Mouse (Mus musculus): ENCODE results near the gene Grid1. TPM values are rescaled to one million over a fixed set of nuclear protein-coding genes. Genes with fewer than 3 reads are reported as not detected.

Grid1 gene
- polyA plus RNA-seq, 1 experiment from 2014 or later = 0.59 TPM

GRCm38 (mm10) chr14:34896253-34896982, 76.5 kb downstream of the Grid1 start:
- WGBS = 6% methylated on average over 33 of the region's 33 CpGs
- DNase-seq (ENCODE audit: low spot score) = no peak
- peak overlapping the region; percentile 58 for H3K4me3 ChIP-seq
- peaks cover 27% of the 10 kb centered on the region for H3K4me1 ChIP-seq
- H3K9me3 ChIP-seq = no peaks in the 10 kb centered on the region
- H3K27me3 ChIP-seq (ENCODE audit: insufficient read depth, poor library complexity, severe bottlenecking) = peaks cover 50% of the 10 kb centered on the region
- H3K36me3 ChIP-seq = no peaks in the 10 kb centered on the region
- peak overlapping the region; percentile 37; the same call in 1 of the 2 replicates for H3K27ac ChIP-seq

- DNase-seq (ENCODE audit: low spot score) = no peak
- no peaks in the 10 kb centered on the region for H3K36me3 ChIP-seq
- WGBS = 69% methylated on average over 4 of the region's 4 CpGs
Measured at GRCm38 (mm10) chr14:34903854-34904253, 83.9 kb downstream of the Grid1 start.

GRCm38 (mm10) chr14:34905697-34906096, 85.8 kb downstream of the Grid1 start:
- Histone ChIP-seq H3K9me3 (no peaks in the 10 kb centered on the region), H3K4me1 (no peaks in the 10 kb centered on the region), H3K27ac (no peak overlapping the region), H3K27me3 (ENCODE audit: insufficient read depth, poor library complexity, severe bottlenecking) (peaks cover 19% of the 10 kb centered on the region; the same call in 1 of the 2 replicates), H3K36me3 (no peaks in the 10 kb centered on the region), H3K4me3 (no peak overlapping the region)
- 65% methylated on average over 2 of the region's 2 CpGs for WGBS
- no peak for DNase-seq (ENCODE audit: low spot score)

More at GRCm38 (mm10) chr14:34903854-34904253, 83.9 kb downstream of the Grid1 start:
- Histone ChIP-seq H3K9me3 (no peaks in the 10 kb centered on the region), H3K27me3 (ENCODE audit: insufficient read depth, poor library complexity, severe bottlenecking) (peaks cover 19% of the 10 kb centered on the region; the same call in 1 of the 2 replicates), H3K4me3 (no peak overlapping the region), H3K4me1 (no peaks in the 10 kb centered on the region), H3K27ac (no peak overlapping the region)

GRCm38 (mm10) chr14:34908366-34908765, 88.5 kb downstream of the Grid1 start:
- H3K4me1 ChIP-seq = no peaks in the 10 kb centered on the region
- WGBS = 66% methylated on average over 2 of the region's 2 CpGs
- no peaks in the 10 kb centered on the region for H3K36me3 ChIP-seq
- peaks cover under 1% of the 10 kb centered on the region; the same call in 1 of the 2 replicates for H3K27me3 ChIP-seq (ENCODE audit: insufficient read depth, poor library complexity, severe bottlenecking)
- H3K9me3 ChIP-seq = no peaks in the 10 kb centered on the region
- H3K27ac ChIP-seq = no peak overlapping the region
- no peak for DNase-seq (ENCODE audit: low spot score)
- H3K4me3 ChIP-seq = no peak overlapping the region

GRCm38 (mm10) chr14:34908804-34909203, 88.9 kb downstream of the Grid1 start:
- H3K36me3 ChIP-seq = no peaks in the 10 kb centered on the region
- H3K9me3 ChIP-seq = no peaks in the 10 kb centered on the region
- 49% methylated on average over 4 of the region's 4 CpGs for WGBS
- H3K27me3 ChIP-seq (ENCODE audit: insufficient read depth, poor library complexity, severe bottlenecking) = no peaks in the 10 kb centered on the region
- H3K27ac ChIP-seq = no peak overlapping the region
- no peaks in the 10 kb centered on the region for H3K4me1 ChIP-seq
- H3K4me3 ChIP-seq = no peak overlapping the region
- DNase-seq (ENCODE audit: low spot score) = no peak

GRCm38 (mm10) chr14:34916315-34916714, 96.4 kb downstream of the Grid1 start:
- Histone ChIP-seq H3K27me3 (ENCODE audit: insufficient read depth, poor library complexity, severe bottlenecking) (no peaks in the 10 kb centered on the region), H3K4me3 (no peak overlapping the region), H3K27ac (no peak overlapping the region), H3K4me1 (no peaks in the 10 kb centered on the region), H3K36me3 (no peaks in the 10 kb centered on the region), H3K9me3 (no peaks in the 10 kb centered on the region)
- 88% methylated on average over 6 of the region's 6 CpGs for WGBS
- DNase-seq (ENCODE audit: low spot score) = no peak

GRCm38 (mm10) chr14:34917111-34917510, 97.2 kb downstream of the Grid1 start:
- Histone ChIP-seq H3K4me1 (peaks cover 6% of the 10 kb centered on the region; the same call in 1 of the 2 replicates), H3K9me3 (no peaks in the 10 kb centered on the region), H3K4me3 (no peak overlapping the region), H3K27me3 (ENCODE audit: insufficient read depth, poor library complexity, severe bottlenecking) (no peaks in the 10 kb centered on the region), H3K36me3 (no peaks in the 10 kb centered on the region), H3K27ac (no peak overlapping the region)
- no peak for DNase-seq (ENCODE audit: low spot score)
- 37% methylated on average over 1 of the region's 1 CpGs for WGBS

- H3K4me3 ChIP-seq = no peak overlapping the region
- WGBS = 73% methylated on average over 6 of the region's 6 CpGs
- peaks cover 7% of the 10 kb centered on the region; the same call in 1 of the 2 replicates for H3K4me1 ChIP-seq
- no peak overlapping the region for H3K27ac ChIP-seq
- no peaks in the 10 kb centered on the region for H3K27me3 ChIP-seq (ENCODE audit: insufficient read depth, poor library complexity, severe bottlenecking)
- DNase-seq (ENCODE audit: low spot score) = no peak
- H3K36me3 ChIP-seq = no peaks in the 10 kb centered on the region
- H3K9me3 ChIP-seq = no peaks in the 10 kb centered on the region
Measured at GRCm38 (mm10) chr14:34919221-34919620, 99.3 kb downstream of the Grid1 start.

GRCm38 (mm10) chr14:34921265-34921664, 101.4 kb downstream of the Grid1 start:
- Histone ChIP-seq H3K4me3 (no peak overlapping the region), H3K9me3 (no peaks in the 10 kb centered on the region), H3K36me3 (no peaks in the 10 kb centered on the region), H3K4me1 (peaks cover 7% of the 10 kb centered on the region; the same call in 1 of the 2 replicates), H3K27me3 (ENCODE audit: insufficient read depth, poor library complexity, severe bottlenecking) (no peaks in the 10 kb centered on the region), H3K27ac (no peak overlapping the region)
- no peak for DNase-seq (ENCODE audit: low spot score)
- WGBS = 59% methylated on average over 9 of the region's 9 CpGs

GRCm38 (mm10) chr14:34925021-34925420, 105.1 kb downstream of the Grid1 start:
- Histone ChIP-seq H3K36me3 (no peaks in the 10 kb centered on the region), H3K27ac (no peak overlapping the region), H3K9me3 (no peaks in the 10 kb centered on the region), H3K4me3 (no peak overlapping the region), H3K4me1 (peaks cover 7% of the 10 kb centered on the region; the same call in 1 of the 2 replicates), H3K27me3 (ENCODE audit: insufficient read depth, poor library complexity, severe bottlenecking) (no peaks in the 10 kb centered on the region)
- WGBS = 54% methylated on average over 5 of the region's 5 CpGs
- DNase-seq (ENCODE audit: low spot score) = no peak

- Histone ChIP-seq H3K27ac (no peak overlapping the region), H3K36me3 (no peaks in the 10 kb centered on the region), H3K27me3 (ENCODE audit: insufficient read depth, poor library complexity, severe bottlenecking) (0 out of 2 replicates have a peak, but pooled peaks cover 9% of the 10 kb centered on the region), H3K9me3 (no peaks in the 10 kb centered on the region), H3K4me3 (no peak overlapping the region), H3K4me1 (no peaks in the 10 kb centered on the region)
- 73% methylated on average over 8 of the region's 8 CpGs for WGBS
- no peak for DNase-seq (ENCODE audit: low spot score)
Measured at GRCm38 (mm10) chr14:34930040-34930719, 110.3 kb downstream of the Grid1 start.

GRCm38 (mm10) chr14:34933197-34933596, 113.3 kb downstream of the Grid1 start:
- no peak for DNase-seq (ENCODE audit: low spot score)
- H3K9me3 ChIP-seq = no peaks in the 10 kb centered on the region
- WGBS = 48% methylated on average over 4 of the region's 4 CpGs
- H3K4me1 ChIP-seq = 0 out of 2 replicates have a peak, but pooled peaks cover 2% of the 10 kb centered on the region
- H3K27me3 ChIP-seq (ENCODE audit: insufficient read depth, poor library complexity, severe bottlenecking) = peaks cover 34% of the 10 kb centered on the region; the same call in 1 of the 2 replicates
- no peak overlapping the region for H3K4me3 ChIP-seq
- H3K36me3 ChIP-seq = no peaks in the 10 kb centered on the region
- H3K27ac ChIP-seq = no peak overlapping the region

- Histone ChIP-seq H3K4me3 (no peak overlapping the region), H3K27ac (no peak overlapping the region), H3K4me1 (0 out of 2 replicates have a peak, but pooled peaks cover 2% of the 10 kb centered on the region), H3K27me3 (ENCODE audit: insufficient read depth, poor library complexity, severe bottlenecking) (peaks cover 41% of the 10 kb centered on the region; the same call in 1 of the 2 replicates), H3K9me3 (no peaks in the 10 kb centered on the region), H3K36me3 (no peaks in the 10 kb centered on the region)
- 57% methylated on average over 13 of the region's 13 CpGs for WGBS
- no peak for DNase-seq (ENCODE audit: low spot score)
Measured at GRCm38 (mm10) chr14:34936192-34936770, 116.4 kb downstream of the Grid1 start.
